ENCODE assay signal across 23 mouse cellular contexts in the genomic region with DNA sequence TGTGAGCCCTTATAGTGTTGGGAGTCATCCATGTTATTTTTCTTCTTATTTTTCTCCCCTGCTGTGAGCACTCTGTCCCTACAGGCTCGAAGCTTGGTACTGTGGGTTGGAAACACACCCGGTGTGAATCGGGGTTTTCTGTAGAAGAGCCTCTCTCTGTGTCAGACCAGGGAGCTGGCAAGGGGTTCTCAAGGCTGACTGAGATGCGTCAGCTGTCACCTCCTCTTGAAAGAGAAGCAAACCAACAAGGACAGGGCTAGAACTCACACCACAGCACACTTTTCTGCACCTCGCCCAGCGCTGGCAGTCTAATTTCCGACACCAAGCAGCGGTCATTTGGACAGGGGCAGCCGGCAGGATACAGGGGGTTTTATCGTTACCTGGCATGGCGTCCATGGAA. TPM values are rescaled to one million over a fixed set of nuclear protein-coding genes. Genes with fewer than 3 reads are reported as not detected.
DNase-seq lines count a peak whose midpoint lies in the region; ATAC-seq lines count a peak whose summit lies in the region.
"Had no signal": no experiment of that assay in that cellular context is flagged by ENCODE, and none has a peak within 500 bp of the region (broad histone marks: within the 10 kb centered on the region; RNA-seq: fewer than 3 reads in every experiment).

No protein-coding gene starts in this region.

- ATAC-seq in erythroblast, adult 5-6 weeks (replicated peaks; ENCODE audit: low FRiP score, poor library complexity, severe bottlenecking), result 0 out of 2 replicates have a peak, but pooled peaks have one; percentile 39
- ATAC-seq: CD4-positive, CD25-positive, alpha-beta regulatory T cell, adult 4 months; forebrain, embryonic 13.5 days; forebrain, embryonic 15.5 days; forebrain, postnatal 0 days had no signal

- DNase-seq in adrenal gland, adult 2 months, result peak; percentile 58
- DNase-seq in adrenal gland, adult 18-20 months (ENCODE audit: low spot score in 2 of 2), result no peak
- peak; percentile 31 for DNase-seq in adrenal gland, postnatal 10 days
- peak; percentile 26 for DNase-seq in adrenal gland, postnatal 25 days
- DNase-seq in lung, postnatal 25 days (ENCODE audit: low spot score), result no peak
- no peak for DNase-seq in frontal cortex, postnatal 10 days (ENCODE audit: low spot score in 2 of 2)
- DNase-seq: B cell, adult 2 months; cerebellum, adult 11 months; cerebellum, adult 18-20 months; cerebellum, adult 8-10 months; cerebellum, adult 9-11 months; cerebellum, postnatal 14 days; cerebellum, postnatal 36 days; embryo, embryonic 11 days; forebrain, postnatal 0 days had no signal

RNA-seq across cellular contexts. Expression of gene Rcan3, which starts 29.8 kb away (rescaled TPM):
- 10 to 100 TPM; 12.1 to 24.4 TPM for total RNA-seq in adrenal gland, adult 2 months (2021)
- polyA plus RNA-seq in adrenal gland, adult 2 months (2012; rRNA removed), result 13.1 and 15.7 TPM in 2 replicates
- total RNA-seq in adrenal gland, adult 18-20 months (2021), result 10 to 100 TPM; 14.2 to 15.3 TPM
- 10 to 100 TPM; 18.0 to 23.0 TPM for total RNA-seq in adrenal gland, postnatal 10 days (2021)
- total RNA-seq in adrenal gland, postnatal 25 days (2021), result 11.9 and 16.9 TPM in 2 replicates
- total RNA-seq in erythroblast, adult 5-6 weeks (2015; ENCODE audit: low replicate concordance), result 1.5 and 5.0 TPM in 2 replicates
- 4.1 and 5.7 TPM in 2 replicates for total RNA-seq in erythroblast, adult 5-6 weeks (2017; ENCODE audit: low replicate concordance)

RNA-seq across cellular contexts. Expression of gene Stpg1, which starts 31.2 kb away (rescaled TPM):
- under 1 TPM; 0.32 to 0.41 TPM for total RNA-seq in adrenal gland, adult 2 months (2021)
- polyA plus RNA-seq in adrenal gland, adult 2 months (2012; rRNA removed), result 0.35 and 0.65 TPM in 2 replicates
- total RNA-seq in adrenal gland, adult 18-20 months (2021), result under 1 TPM; 0.29 to 0.89 TPM
- under 1 TPM; 0.12 to 0.85 TPM for total RNA-seq in adrenal gland, postnatal 10 days (2021)
- total RNA-seq in adrenal gland, postnatal 25 days (2021), result 0.91 TPM in 1 of 2 replicates, not detected in the other
- not detected in 2 replicates for total RNA-seq in erythroblast, adult 5-6 weeks (2015; ENCODE audit: low replicate concordance)
- not detected in 2 replicates for total RNA-seq in erythroblast, adult 5-6 weeks (2017; ENCODE audit: low replicate concordance)
- total RNA-seq: CH12.LX; common myeloid progenitor, adult 5-6 weeks had no signal
- polyA plus RNA-seq: CD4-positive, CD25-positive, alpha-beta regulatory T cell, adult 4 months; embryonic facial prominence, embryonic 13.5 days; G1E had no signal

RNA-seq across cellular contexts. Expression of gene Nipal3, which starts 31.4 kb away (rescaled TPM):
- total RNA-seq in adrenal gland, adult 2 months (2021), result 10 to 100 TPM; 16.0 to 24.6 TPM
- 15.2 and 21.6 TPM in 2 replicates for polyA plus RNA-seq in adrenal gland, adult 2 months (2012; rRNA removed)
- 10 to 100 TPM; 11.9 to 15.2 TPM for total RNA-seq in adrenal gland, adult 18-20 months (2021)
- 10 to 100 TPM; 13.8 to 15.4 TPM for total RNA-seq in adrenal gland, postnatal 10 days (2021)
- total RNA-seq in adrenal gland, postnatal 25 days (2021), result 12.7 and 26.6 TPM in 2 replicates
- 33.9 and 40.3 TPM in 2 replicates for total RNA-seq in erythroblast, adult 5-6 weeks (2015; ENCODE audit: low replicate concordance)
- total RNA-seq in erythroblast, adult 5-6 weeks (2017; ENCODE audit: low replicate concordance), result 64.3 and 130 TPM in 2 replicates

Comparison
In these comparisons a context has a peak if more than half of its experiments do, and no peak if none do; other contexts are left out.
1. DNase-seq: peak in adrenal gland, adult 2 months (single experiment), adrenal gland, postnatal 10 days (single experiment) and adrenal gland, postnatal 25 days (single experiment); none in adrenal gland, adult 18-20 months (0 of 2), lung, postnatal 25 days (single experiment) and frontal cortex, postnatal 10 days (0 of 2).